Mouse (Mus musculus) thymus, adult 2 months (tissue): ENCODE data around the gene Clns1a. TPM values are rescaled to one million over a fixed set of nuclear protein-coding genes. Genes with fewer than 3 reads are reported as not detected.

Experiments used
- DNase-seq: peaks from one replicate; pipeline ENCODE4 v3.0.0; 2021
- H3K27ac ChIP-seq: fragments of 200-500 bp; 2 replicates; pipeline ENCODE4 v1.5.1; 2012; ENCODE audit warnings: low read length, control low read depth; ENCODE audit not compliant: control insufficient read depth, insufficient read depth
- H3K27me3 ChIP-seq: fragments of 200-500 bp; 2 replicates; pipeline ENCODE4 v1.6.1; 2012; ENCODE audit warnings: mild to moderate bottlenecking, low read length, moderate library complexity, mixed read lengths; ENCODE audit not compliant: control insufficient read depth, insufficient read depth
- H3K36me3 ChIP-seq: fragments of 200-500 bp; 2 replicates; pipeline ENCODE4 v1.6.1; 2012; ENCODE audit warnings: mild to moderate bottlenecking, low read length, moderate library complexity; ENCODE audit not compliant: control insufficient read depth, insufficient read depth
- H3K4me1 ChIP-seq: fragments of 200-500 bp; replicated peaks from 2 replicates; pipeline ENCODE4 v1.6.1; 2012; ENCODE audit warnings: low read length; ENCODE audit not compliant: control insufficient read depth, insufficient read depth
- H3K4me3 ChIP-seq: fragments of 200-500 bp; 2 replicates; pipeline ENCODE4 v1.5.1; 2012; ENCODE audit warnings: mild to moderate bottlenecking, low read length, control low read depth, moderate library complexity; ENCODE audit not compliant: control insufficient read depth, insufficient read depth
- CTCF ChIP-seq: fragments of 200-500 bp; IDR thresholded peaks from 2 replicates; pipeline ENCODE4 v1.5.1; 2012; ENCODE audit warnings: mild to moderate bottlenecking, control low read depth, low read length, moderate library complexity, borderline replicate concordance; ENCODE audit not compliant: control insufficient read depth, poor library complexity, insufficient read depth; ENCODE audit errors: extremely low read depth
- POLR2A ChIP-seq: fragments of 200-500 bp; IDR thresholded peaks from 2 replicates; pipeline ENCODE4 v1.6.1; 2012; ENCODE audit warnings: mild to moderate bottlenecking, low read length, control low read depth, moderate library complexity; ENCODE audit not compliant: control insufficient read depth, poor library complexity, insufficient read depth; ENCODE audit errors: extremely low read depth
- WGBS: fragments of 180-500 bp; shearing (Covaris S2); methylation state at CpG from one replicate; pipeline ENCODE4 v1.1.7; 2018; 5-methylcytosine and 5-hydroxymethylcytosine counted together
- polyA plus RNA-seq: library from polyadenylated mRNA; depleted of rRNA; stranded (reverse); fragments of >200 nt; gene quantifications from 2 replicates; pipeline ENCODE4 v1.2.3, GENCODE M21; 2012; rRNA removed

Clns1a gene
- polyA plus RNA-seq, 1 experiment: 63.3 TPM

- no peaks in the 10 kb centered on the region for H3K27me3 ChIP-seq
- WGBS: 84% methylated on average over 11 of the region's 11 CpGs
- H3K4me3 ChIP-seq: no peak overlapping the region
- H3K4me1 ChIP-seq: peaks cover 5% of the 10 kb centered on the region; the same call in 1 of the 2 replicates
- DNase-seq: no peak
- H3K27ac ChIP-seq: no peak overlapping the region
- no peaks in the 10 kb centered on the region for H3K36me3 ChIP-seq
- TF ChIP-seq CTCF (no peak), POLR2A (no peak)
These were observed 68.2 kb downstream of the Clns1a start for GRCm38 (mm10) chr7:97764591-97764990.

- peaks cover 5% of the 10 kb centered on the region; the same call in 1 of the 2 replicates for H3K4me1 ChIP-seq
- no peaks in the 10 kb centered on the region for H3K36me3 ChIP-seq
- H3K4me3 ChIP-seq: no peak overlapping the region
- 52% methylated on average over 21 of the region's 21 CpGs for WGBS
- no peak for DNase-seq
- TF ChIP-seq CTCF: no peak
- TF ChIP-seq POLR2A: no peak
- H3K27ac ChIP-seq: no peak overlapping the region
- no peaks in the 10 kb centered on the region for H3K27me3 ChIP-seq
These were observed 68.9 kb downstream of the Clns1a start for GRCm38 (mm10) chr7:97765181-97765962.

GRCm38 (mm10) chr7:97765963-97766347, 69.5 kb downstream of the Clns1a start:
- Histone ChIP-seq H3K27me3 (no peaks in the 10 kb centered on the region), H3K27ac (no peak overlapping the region), H3K4me3 (no peak overlapping the region), H3K4me1 (peaks cover 5% of the 10 kb centered on the region; the same call in 1 of the 2 replicates), H3K36me3 (no peaks in the 10 kb centered on the region)
- TF ChIP-seq POLR2A (no peak), CTCF (no peak)
- WGBS: 72% methylated on average over 5 of the region's 5 CpGs
- DNase-seq: no peak

GRCm38 (mm10) chr7:97766406-97767166, 70.2 kb downstream of the Clns1a start:
- H3K36me3 ChIP-seq: no peaks in the 10 kb centered on the region
- TF ChIP-seq CTCF: no peak
- TF ChIP-seq POLR2A: no peak
- 67% methylated on average over 9 of the region's 9 CpGs for WGBS
- no peak overlapping the region for H3K4me3 ChIP-seq
- H3K4me1 ChIP-seq: peaks cover 5% of the 10 kb centered on the region; the same call in 1 of the 2 replicates
- no peaks in the 10 kb centered on the region for H3K27me3 ChIP-seq
- H3K27ac ChIP-seq: no peak overlapping the region
- no peak for DNase-seq

GRCm38 (mm10) chr7:97767841-97768240, 71.4 kb downstream of the Clns1a start:
- TF ChIP-seq CTCF: no peak
- no peak for DNase-seq
- H3K4me3 ChIP-seq: no peak overlapping the region
- no peaks in the 10 kb centered on the region for H3K36me3 ChIP-seq
- H3K27ac ChIP-seq: no peak overlapping the region
- H3K4me1 ChIP-seq: peaks cover 5% of the 10 kb centered on the region; the same call in 1 of the 2 replicates
- H3K27me3 ChIP-seq: no peaks in the 10 kb centered on the region
- 76% methylated on average over 8 of the region's 8 CpGs for WGBS

- peaks cover 5% of the 10 kb centered on the region; the same call in 1 of the 2 replicates for H3K4me1 ChIP-seq
- H3K36me3 ChIP-seq: no peaks in the 10 kb centered on the region
- no peak overlapping the region for H3K4me3 ChIP-seq
- no peak for TF ChIP-seq POLR2A
- TF ChIP-seq CTCF: no peak
- WGBS: 81% methylated on average over 4 of the region's 4 CpGs
- DNase-seq: no peak
- H3K27ac ChIP-seq: no peak overlapping the region
- H3K27me3 ChIP-seq: no peaks in the 10 kb centered on the region
These were observed 72.6 kb downstream of the Clns1a start for GRCm38 (mm10) chr7:97769020-97769419.

Other genes starting within 250 kb of the Clns1a start
- gene Kctd14, start 245.3 kb upstream of the Clns1a start, polyA plus RNA-seq: 2.7 and 4.9 TPM in 2 replicates
- 68.4 and 77.5 TPM in 2 replicates for gene Ints4, start 215.7 kb upstream of the Clns1a start, polyA plus RNA-seq
- 17.8 and 20.0 TPM in 2 replicates for gene Aamdc, start 117.1 kb upstream of the Clns1a start, polyA plus RNA-seq
- gene Rsf1, start 116.7 kb upstream of the Clns1a start, polyA plus RNA-seq: 4.6 and 5.8 TPM in 2 replicates
- 277 and 395 TPM in 2 replicates for gene Aqp11, start 41.7 kb downstream of the Clns1a start, polyA plus RNA-seq
- 11.4 and 11.8 TPM in 2 replicates for gene Pak1, start 91.9 kb downstream of the Clns1a start, polyA plus RNA-seq
- gene Gdpd4, start 223.3 kb downstream of the Clns1a start, polyA plus RNA-seq: not detected in 2 replicates